Mouse (Mus musculus) stomach, embryonic 16.5 days (tissue): Measurements from ENCODE around the gene T2. TPM values are rescaled to one million over a fixed set of nuclear protein-coding genes. Genes with fewer than 3 reads are reported as not detected.

ENCODE experiments used
- ATAC-seq: fragments of 200-750 bp; cut with Nextera tagmentation; 2 replicates; pipeline ENCODE4 v1.8.0; 2017; ENCODE audit warnings: moderate number of reproducible peaks, moderate TSS enrichment; ENCODE audit not compliant: insufficient read depth, low FRiP score
- H3K27ac ChIP-seq: fragments of 300-500 bp; sonication (generic); 2 replicates; pipeline ENCODE4 v1.5.1; 2014; ENCODE audit warnings: low read length
- H3K27me3 ChIP-seq: fragments of 300-500 bp; sonication (generic); 2 replicates; pipeline ENCODE4 v1.6.1; 2014; ENCODE audit warnings: low read length, control low read depth, mixed read lengths; ENCODE audit not compliant: control insufficient read depth, insufficient read depth
- H3K36me3 ChIP-seq: fragments of 300-500 bp; sonication (generic); 2 replicates; pipeline ENCODE4 v1.6.1; 2014; ENCODE audit warnings: low read length; ENCODE audit not compliant: control insufficient read depth, insufficient read depth
- H3K4me1 ChIP-seq: fragments of 300-500 bp; sonication (generic); 2 replicates; pipeline ENCODE4 v1.6.1; 2014; ENCODE audit warnings: low read length, control low read depth, mixed read lengths; ENCODE audit not compliant: control insufficient read depth, insufficient read depth
- H3K4me2 ChIP-seq: fragments of 300-500 bp; sonication (generic); 2 replicates; pipeline ENCODE4 v1.6.1; 2014; ENCODE audit warnings: low read depth, low read length, mixed read lengths
- H3K4me3 ChIP-seq: fragments of 300-500 bp; sonication (generic); replicated peaks from 2 replicates; pipeline ENCODE4 v1.5.1; 2014; ENCODE audit warnings: mild to moderate bottlenecking, low read length
- H3K9ac ChIP-seq: fragments of 300-500 bp; sonication (generic); 2 replicates; pipeline ENCODE4 v1.6.1; 2014; ENCODE audit warnings: low read length
- H3K9me3 ChIP-seq: fragments of 300-500 bp; sonication (generic); replicated peaks from 2 replicates; pipeline ENCODE4 v1.6.1; 2016; ENCODE audit warnings: low read length, control low read depth; ENCODE audit not compliant: control insufficient read depth
- WGBS: fragments of 180-500 bp; shearing (Covaris S2); extraction: QIAGEN DNeasy Blood & Tissue Kit; methylation state at CpG from one replicate; pipeline ENCODE4 v1.1.7; 2014; 5-methylcytosine and 5-hydroxymethylcytosine counted together
- polyA plus RNA-seq: library from polyadenylated mRNA; unstranded; fragments of >200 nt; fragmentation: Nextera tagmentation; extraction: Ambion mirVana; gene quantifications from 2 replicates; pipeline ENCODE4 v1.2.1, GENCODE M21; 2015

The T2 gene
- polyA plus RNA-seq, 1 experiment from 2014 or later, result 0.13 TPM

- 56% methylated on average over 3 of the region's 3 CpGs for WGBS
- ATAC-seq, result no peak
- no peak overlapping the region for H3K4me3 ChIP-seq
These were observed 88.3 kb downstream of the T2 start for GRCm38 (mm10) chr17:8444062-8444461.

DNA sequence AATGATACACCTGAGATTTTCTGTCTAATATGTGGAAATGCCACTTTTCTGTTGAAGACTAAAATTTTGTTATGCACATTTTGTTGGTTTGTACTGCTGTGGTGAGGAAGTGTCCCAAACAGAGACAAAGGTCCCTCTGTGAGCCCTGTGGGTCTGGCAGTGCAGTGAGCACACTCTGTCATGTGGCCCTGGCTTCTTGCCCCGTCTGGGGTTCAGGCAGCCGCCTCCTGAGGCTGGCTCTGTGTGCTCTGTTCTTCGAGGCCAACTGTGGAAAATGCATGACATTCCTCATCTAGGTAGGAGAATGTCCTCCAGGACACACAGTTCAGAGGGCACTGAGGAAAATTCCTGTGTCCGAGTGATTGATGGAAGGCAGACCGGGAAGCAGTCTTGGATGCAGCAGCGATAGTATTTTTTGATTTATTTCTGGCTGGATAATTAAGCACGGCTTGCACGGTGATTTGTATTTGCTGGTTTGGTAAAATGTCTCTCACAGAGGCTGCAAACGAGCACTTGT, 91.9 kb downstream of the T2 start:
- no peak for ATAC-seq
- Histone ChIP-seq H3K27ac (no peak overlapping the region), H3K4me2 (no peak overlapping the region)

More at GRCm38 (mm10) chr17:8444062-8444461, 88.3 kb downstream of the T2 start:
- Histone ChIP-seq H3K4me2 (no peak overlapping the region), H3K27ac (no peak overlapping the region), H3K9ac (no peak overlapping the region), H3K4me1 (no peaks in the 10 kb centered on the region), H3K9me3 (no peaks in the 10 kb centered on the region), H3K36me3 (no peaks in the 10 kb centered on the region), H3K27me3 (no peaks in the 10 kb centered on the region; the same call in 1 of the 2 replicates)

DNA sequence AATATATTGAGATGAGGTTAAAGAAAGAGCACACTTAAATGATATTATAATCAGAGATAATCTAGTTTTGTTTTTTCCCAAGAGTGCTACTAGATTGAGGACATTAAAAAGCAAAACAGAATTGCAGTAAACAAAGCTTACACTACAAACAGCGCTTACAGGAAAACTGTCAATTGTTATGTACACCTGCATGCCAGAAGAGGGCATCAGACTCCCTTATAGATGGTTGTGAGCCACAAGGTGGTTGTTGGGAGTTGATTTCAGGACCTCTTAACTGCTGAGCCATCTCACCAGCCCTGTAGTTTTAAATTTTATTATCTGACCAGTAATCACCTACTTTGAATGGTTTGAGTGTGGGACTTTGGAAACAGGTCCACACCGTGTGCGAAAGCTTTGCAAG, 92.5 kb downstream of the T2 start:
- H3K4me1 ChIP-seq, result no peaks in the 10 kb centered on the region
- ATAC-seq, result no peak
- H3K27me3 ChIP-seq, result no peaks in the 10 kb centered on the region; the same call in 1 of the 2 replicates
- no peak overlapping the region for H3K9ac ChIP-seq
- H3K27ac ChIP-seq, result no peak overlapping the region
- H3K36me3 ChIP-seq, result no peaks in the 10 kb centered on the region
- no peak overlapping the region for H3K4me2 ChIP-seq
- WGBS, result 64% methylated on average over 3 of the region's 3 CpGs
- H3K9me3 ChIP-seq, result no peaks in the 10 kb centered on the region
- H3K4me3 ChIP-seq, result no peak overlapping the region

More for the DNA sequence above, 91.9 kb downstream of the T2 start:
- H3K9ac ChIP-seq, result no peak overlapping the region
- H3K4me1 ChIP-seq, result no peaks in the 10 kb centered on the region
- WGBS, result 17% methylated on average over 9 of the region's 9 CpGs
- no peak overlapping the region for H3K4me3 ChIP-seq
- no peaks in the 10 kb centered on the region for H3K9me3 ChIP-seq
- no peaks in the 10 kb centered on the region for H3K36me3 ChIP-seq
- no peaks in the 10 kb centered on the region; the same call in 1 of the 2 replicates for H3K27me3 ChIP-seq

- Histone ChIP-seq H3K4me3 (no peak overlapping the region), H3K9me3 (no peaks in the 10 kb centered on the region), H3K36me3 (no peaks in the 10 kb centered on the region), H3K4me2 (no peak overlapping the region), H3K27ac (no peak overlapping the region), H3K4me1 (no peaks in the 10 kb centered on the region), H3K9ac (no peak overlapping the region), H3K27me3 (no peaks in the 10 kb centered on the region)
- no peak for ATAC-seq
- 52% methylated on average over 6 of the region's 6 CpGs for WGBS
These were observed 99.4 kb downstream of the T2 start for GRCm38 (mm10) chr17:8455196-8455595.

DNA sequence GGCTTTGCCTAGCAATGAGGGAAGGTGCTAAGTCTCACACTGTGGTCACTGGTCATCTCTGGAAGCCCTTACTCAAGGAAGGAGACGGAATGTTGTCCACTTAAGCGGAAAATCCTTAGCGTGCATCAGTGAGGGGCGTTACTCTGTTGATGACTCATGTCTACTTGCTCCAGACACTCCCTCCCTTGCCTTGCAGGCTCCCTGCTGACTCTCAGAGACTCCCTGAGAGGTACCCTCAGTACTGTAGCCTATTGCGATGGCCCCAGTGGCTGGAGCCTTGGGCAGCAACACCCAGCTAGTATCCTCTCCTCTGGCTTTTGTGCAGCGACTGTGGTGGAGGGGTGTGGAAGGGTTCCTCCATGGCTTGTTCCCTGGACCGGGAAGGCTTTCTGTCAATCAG, 99.8 kb downstream of the T2 start:
- Histone ChIP-seq H3K4me2 (no peak overlapping the region), H3K9me3 (no peaks in the 10 kb centered on the region), H3K4me1 (no peaks in the 10 kb centered on the region), H3K9ac (no peak overlapping the region), H3K4me3 (no peak overlapping the region), H3K27me3 (no peaks in the 10 kb centered on the region), H3K36me3 (no peaks in the 10 kb centered on the region), H3K27ac (no peak overlapping the region)
- 64% methylated on average over 7 of the region's 7 CpGs for WGBS
- ATAC-seq, result no peak

- Histone ChIP-seq H3K27me3 (no peaks in the 10 kb centered on the region), H3K9me3 (no peaks in the 10 kb centered on the region), H3K27ac (no peak overlapping the region), H3K9ac (no peak overlapping the region), H3K4me2 (no peak overlapping the region), H3K36me3 (no peaks in the 10 kb centered on the region), H3K4me1 (no peaks in the 10 kb centered on the region), H3K4me3 (no peak overlapping the region)
- ATAC-seq, result no peak
- 44% methylated on average over 9 of the region's 9 CpGs for WGBS
These were observed 101.2 kb downstream of the T2 start for GRCm38 (mm10) chr17:8456856-8457460.

DNA sequence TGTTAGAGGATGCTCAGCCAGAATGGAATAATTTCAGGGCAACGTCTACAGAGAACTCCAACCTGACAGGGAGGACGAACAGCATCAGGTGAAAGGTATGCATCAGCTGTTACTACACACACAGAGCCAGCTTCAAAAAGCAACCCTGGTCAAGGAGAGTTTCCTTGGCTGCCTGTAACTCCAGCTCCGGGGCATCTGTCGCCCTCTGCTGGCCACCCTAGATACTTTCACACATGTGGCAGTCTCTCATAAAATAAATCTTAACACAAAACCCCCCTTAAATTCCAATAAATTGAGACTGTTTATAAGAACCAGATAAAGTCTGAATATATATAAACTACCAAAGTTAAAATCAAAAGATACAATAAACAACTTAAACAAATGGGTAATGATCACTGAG, 105.8 kb downstream of the T2 start:
- no peak for ATAC-seq
- 4% methylated on average over 4 of the region's 4 CpGs for WGBS
- Histone ChIP-seq H3K4me2 (no peak overlapping the region), H3K4me3 (no peak overlapping the region), H3K27ac (no peak overlapping the region), H3K4me1 (no peaks in the 10 kb centered on the region), H3K9me3 (no peaks in the 10 kb centered on the region), H3K9ac (no peak overlapping the region), H3K27me3 (no peaks in the 10 kb centered on the region), H3K36me3 (no peaks in the 10 kb centered on the region)

DNA sequence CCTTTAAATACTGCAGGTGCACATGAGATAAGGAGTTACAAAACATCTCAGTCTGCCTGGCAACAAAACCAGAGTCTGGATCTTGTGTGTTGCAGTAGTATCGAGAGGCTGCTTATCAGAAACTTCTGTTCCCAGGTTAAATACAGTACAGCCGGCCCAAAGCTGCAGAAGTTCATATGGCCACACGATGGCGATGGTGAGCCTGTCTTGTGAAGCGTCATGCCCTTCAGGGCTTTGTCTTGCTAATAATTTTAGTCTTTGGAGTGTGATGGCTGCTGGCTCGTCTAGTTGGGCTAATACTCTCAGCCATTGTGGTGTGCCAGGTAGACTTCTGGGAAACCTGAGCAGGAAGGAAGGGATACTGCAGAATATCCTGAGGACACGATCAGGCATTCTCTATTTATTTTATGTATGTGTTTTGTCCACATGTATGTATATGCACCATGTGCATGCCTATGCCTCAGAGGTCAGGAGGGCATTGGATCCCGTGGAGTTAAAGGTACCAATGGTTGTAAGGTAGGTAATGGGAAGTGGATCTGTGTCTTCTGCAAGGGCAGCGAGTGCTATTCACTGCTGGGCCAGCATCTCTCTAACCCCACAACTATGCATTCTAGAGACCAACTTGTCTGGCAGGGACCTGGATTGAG, 107.8 kb downstream of the T2 start:
- H3K27ac ChIP-seq, result no peak overlapping the region
- no peak overlapping the region for H3K9ac ChIP-seq
- no peak; the same call in 1 of the 2 replicates for ATAC-seq
- H3K27me3 ChIP-seq, result no peaks in the 10 kb centered on the region
- H3K4me3 ChIP-seq, result no peak overlapping the region
- H3K4me1 ChIP-seq, result no peaks in the 10 kb centered on the region
- H3K4me2 ChIP-seq, result no peak overlapping the region
- WGBS, result 22% methylated on average over 9 of the region's 9 CpGs
- H3K9me3 ChIP-seq, result no peaks in the 10 kb centered on the region
- H3K36me3 ChIP-seq, result no peaks in the 10 kb centered on the region

DNA sequence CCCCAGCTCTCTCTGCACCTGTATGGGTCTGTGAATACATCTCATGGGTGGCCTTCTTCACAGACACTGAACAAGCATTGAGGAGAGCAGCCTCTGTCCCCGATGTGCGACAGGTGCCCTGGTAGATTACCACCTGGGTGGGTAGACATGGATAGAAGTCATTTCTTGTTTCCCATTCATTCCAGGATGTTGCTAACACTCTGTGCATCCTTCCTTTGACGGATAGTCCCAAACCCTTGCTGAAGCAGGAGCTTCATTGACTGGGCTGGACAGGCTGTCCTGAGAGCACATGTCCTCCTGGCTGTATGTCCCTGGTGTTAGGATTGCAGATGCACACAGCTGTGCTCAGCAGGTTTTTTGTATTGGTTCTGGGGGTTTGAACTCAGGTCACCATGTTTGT, 112.0 kb downstream of the T2 start:
- Histone ChIP-seq H3K4me3 (no peak overlapping the region), H3K4me2 (no peak overlapping the region), H3K9me3 (no peaks in the 10 kb centered on the region), H3K36me3 (no peaks in the 10 kb centered on the region), H3K27ac (no peak overlapping the region), H3K27me3 (0 out of 2 replicates have a peak, but pooled peaks cover 5% of the 10 kb centered on the region), H3K4me1 (no peaks in the 10 kb centered on the region), H3K9ac (no peak overlapping the region)
- ATAC-seq, result no peak
- 81% methylated on average over 3 of the region's 3 CpGs for WGBS
